Mouse (Mus musculus) stomach, postnatal 0 days (tissue): ENCODE results near the gene Col27a1.

ENCODE experiments used
- CTCF ChIP-seq: IDR thresholded peaks from 2 replicates; pipeline ENCODE4 v1.5.1; 2016; ENCODE audit warnings: antibody characterized with exemption, low read depth, mild to moderate bottlenecking, moderate library complexity
- EP300 ChIP-seq: optimal IDR thresholded peaks from 2 replicates; pipeline ENCODE3; 2016; ENCODE audit warnings: antibody characterized with exemption

DNA sequence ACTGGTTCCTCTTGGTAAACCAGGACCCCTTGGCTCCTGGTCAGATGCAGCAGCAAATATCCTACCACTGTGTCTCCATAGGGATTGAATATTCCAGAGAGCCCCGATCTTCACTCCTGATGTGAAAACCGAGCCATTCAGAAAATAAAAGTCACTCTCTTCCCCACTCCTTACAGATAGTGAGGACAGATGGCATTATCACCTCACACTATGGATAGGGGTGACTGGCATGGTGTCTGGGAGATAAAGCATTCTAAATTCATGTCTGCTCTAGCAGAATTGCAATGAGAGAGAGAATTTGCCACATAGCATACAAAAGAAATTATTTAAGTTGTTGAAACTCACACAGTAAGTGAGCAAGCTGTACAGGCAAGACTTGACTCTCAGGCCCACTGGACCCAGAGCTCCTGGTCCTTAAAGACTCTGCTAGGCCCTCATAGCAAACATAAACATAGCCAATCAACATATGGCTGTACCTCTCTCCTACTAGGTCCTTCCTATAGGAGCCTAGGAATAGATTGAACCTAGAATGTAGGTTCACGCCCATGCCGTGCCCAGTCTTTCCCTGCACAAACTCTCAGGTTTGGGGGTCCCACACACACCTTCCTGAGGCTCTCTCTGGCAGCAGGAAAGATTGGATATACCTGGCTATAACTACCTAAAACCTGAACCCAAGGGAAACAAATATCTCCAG is 169.0 kb downstream of the Col27a1 start:
- TF ChIP-seq CTCF (no peak), EP300 (no peak)
